Mouse (Mus musculus): Measurements from ENCODE around the gene Rcsd1. TPM values are rescaled to one million over a fixed set of nuclear protein-coding genes. Genes with fewer than 3 reads are reported as not detected.

Gene Rcsd1
- total RNA-seq, 2 experiments from 2014 or later: 13.5 to 15.2 TPM

DNA sequence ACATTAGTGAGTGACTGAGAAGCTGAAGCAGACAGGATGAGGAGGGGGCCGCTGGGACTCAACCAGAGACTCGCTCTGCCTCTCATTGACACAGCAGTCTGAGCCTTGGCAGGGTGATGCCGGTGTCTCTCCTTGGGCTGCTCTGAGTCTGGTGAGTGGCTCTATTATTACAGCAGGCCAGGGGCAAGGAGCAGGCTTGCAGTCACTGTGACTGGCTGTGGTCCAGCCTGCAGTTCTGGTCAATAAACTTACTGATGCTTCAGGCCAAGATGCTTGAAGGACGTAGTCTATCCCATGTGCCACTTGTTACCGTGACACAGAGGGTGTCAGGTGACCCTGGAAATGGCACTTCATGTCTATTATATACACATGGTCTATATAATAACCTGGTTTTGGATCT is 43.8 kb downstream of the Rcsd1 start:
- DNase-seq (ENCODE audit: low spot score in 2 of 2): no peak

- DNase-seq (ENCODE audit: low spot score in 2 of 2): no peak
Measured at GRCm38 (mm10) chr1:165663277-165663676, 46.3 kb downstream of the Rcsd1 start.

DNA sequence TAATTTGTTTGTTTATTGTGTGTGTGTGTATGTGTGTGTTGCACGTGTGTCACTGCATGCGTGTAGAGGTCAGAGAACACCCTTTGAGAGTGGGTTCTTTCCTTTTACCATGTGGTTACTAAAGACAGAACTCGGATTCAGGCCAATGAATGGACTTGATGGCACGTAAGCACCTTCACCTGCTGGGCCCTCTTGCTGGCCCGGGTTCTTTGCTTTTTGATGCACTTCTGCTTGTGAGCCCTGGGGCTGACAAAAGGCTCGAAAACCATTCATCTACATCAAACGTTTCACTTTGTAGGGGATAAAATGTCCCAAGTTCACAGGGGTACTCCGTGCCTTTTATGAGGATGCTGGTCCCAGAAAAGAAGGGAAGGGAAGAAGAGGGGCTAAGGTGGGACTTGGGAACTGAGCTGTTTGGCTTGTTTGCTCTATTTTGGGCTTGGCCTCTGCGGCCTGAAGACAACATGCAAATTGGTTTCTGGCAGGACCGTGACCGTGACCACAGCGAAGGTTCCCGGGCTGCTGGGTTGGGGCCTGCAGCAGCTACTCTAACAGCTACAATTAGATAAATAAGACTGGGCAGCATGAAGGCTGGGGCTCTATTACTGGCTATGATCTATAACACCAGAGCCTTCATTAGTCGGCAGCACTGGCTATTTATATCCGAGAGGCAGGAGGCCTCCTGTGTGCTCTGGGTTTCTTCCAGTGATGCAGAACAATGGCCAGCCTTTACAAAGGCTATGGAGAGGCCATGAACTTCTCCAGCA is 46.9 kb downstream of the Rcsd1 start:
- no peak for DNase-seq (ENCODE audit: low spot score in 2 of 2)

DNA sequence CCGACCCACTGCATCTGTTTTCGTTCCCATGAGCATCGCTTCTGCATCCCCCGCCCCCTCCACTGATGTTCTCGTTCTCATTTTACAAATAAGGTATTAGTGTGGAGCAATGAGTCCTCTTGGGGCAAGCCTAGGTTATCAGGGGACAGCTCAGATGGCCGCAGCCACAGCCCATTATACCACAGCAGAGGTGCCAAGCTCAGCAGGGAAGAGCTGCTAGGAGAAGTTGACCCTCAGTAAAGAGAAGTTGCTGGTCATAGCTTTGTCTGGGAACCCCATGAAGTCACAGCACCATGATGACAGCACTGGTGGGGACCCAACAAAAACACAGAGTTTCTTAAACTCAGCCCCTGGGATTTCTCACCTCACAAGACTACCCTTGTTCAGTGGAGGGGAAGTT is 47.8 kb downstream of the Rcsd1 start:
- no peak for DNase-seq (ENCODE audit: low spot score in 2 of 2)

- DNase-seq (ENCODE audit: low spot score in 2 of 2): no peak
Measured at GRCm38 (mm10) chr1:165661191-165661590, 48.4 kb downstream of the Rcsd1 start.

GRCm38 (mm10) chr1:165660774-165661173 is 48.8 kb downstream of the Rcsd1 start:
- DNase-seq (ENCODE audit: low spot score in 2 of 2): peak in 1 of 2 experiments; percentile 49

- DNase-seq (ENCODE audit: low spot score in 2 of 2): peak; percentile 69 to 73
Measured at GRCm38 (mm10) chr1:165658602-165659001, 51.0 kb downstream of the Rcsd1 start.

- no peak for DNase-seq (ENCODE audit: low spot score in 2 of 2)
Measured at GRCm38 (mm10) chr1:165655482-165655881, 54.1 kb downstream of the Rcsd1 start.

GRCm38 (mm10) chr1:165655022-165655421 is 54.5 kb downstream of the Rcsd1 start:
- peak in 1 of 2 experiments; percentile 46 for DNase-seq (ENCODE audit: low spot score in 2 of 2)

DNA sequence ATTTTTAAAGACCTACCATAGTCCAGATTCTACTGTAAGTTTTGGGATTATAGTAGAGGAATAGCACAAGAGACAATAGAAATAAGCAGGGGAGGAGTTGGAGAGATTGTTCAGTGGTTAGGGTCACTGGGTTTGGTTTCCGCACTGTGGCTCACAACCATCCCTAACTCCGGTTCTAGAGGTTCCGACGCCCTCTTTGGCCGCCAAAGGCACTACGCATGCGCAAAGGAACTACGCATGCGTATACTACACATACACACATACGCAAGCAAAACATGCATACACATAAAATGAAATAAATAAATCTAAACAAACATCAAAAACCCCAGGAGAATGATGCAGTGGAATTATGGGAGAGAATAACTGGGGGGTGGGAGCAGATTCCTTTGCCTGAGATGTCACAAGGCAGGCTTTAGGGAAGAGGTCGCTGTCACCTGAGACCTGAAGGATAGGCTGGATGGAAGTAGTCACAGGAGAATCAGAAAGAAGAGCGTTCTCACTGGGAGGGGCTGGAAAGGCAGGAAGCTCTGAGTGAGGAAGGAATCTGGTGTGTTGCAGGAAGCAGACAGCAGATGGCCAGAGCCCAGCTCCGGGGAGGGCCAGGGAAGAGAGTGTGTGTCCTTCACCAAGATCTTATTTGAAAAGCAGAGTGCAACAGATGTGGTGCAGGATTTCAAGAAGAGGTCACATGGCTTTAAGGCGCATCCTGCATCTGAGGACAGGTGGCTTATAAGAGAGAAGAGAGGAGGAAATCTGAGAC is 56.3 kb downstream of the Rcsd1 start:
- DNase-seq (ENCODE audit: low spot score in 2 of 2): no peak

DNA sequence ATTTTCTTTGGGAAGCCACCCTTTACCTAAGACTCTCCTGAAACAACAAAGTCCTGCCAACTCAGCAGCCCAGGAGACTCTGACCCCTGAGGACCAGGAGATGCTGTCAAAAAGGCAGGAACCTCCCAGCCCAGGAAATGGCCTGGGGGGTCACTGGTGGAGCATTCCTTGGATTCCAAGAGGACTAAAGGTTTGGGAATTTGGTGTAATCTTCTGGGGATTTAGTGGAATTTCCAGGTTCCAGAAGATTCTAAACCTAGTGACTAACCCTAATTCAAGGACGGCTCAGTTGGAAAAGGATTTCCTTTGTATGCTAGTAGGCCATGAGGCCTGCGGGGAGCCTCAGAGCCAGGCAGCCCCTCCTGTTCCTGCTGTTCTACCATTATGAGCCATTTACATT is 57.0 kb downstream of the Rcsd1 start:
- DNase-seq (ENCODE audit: low spot score in 2 of 2): no peak

DNA sequence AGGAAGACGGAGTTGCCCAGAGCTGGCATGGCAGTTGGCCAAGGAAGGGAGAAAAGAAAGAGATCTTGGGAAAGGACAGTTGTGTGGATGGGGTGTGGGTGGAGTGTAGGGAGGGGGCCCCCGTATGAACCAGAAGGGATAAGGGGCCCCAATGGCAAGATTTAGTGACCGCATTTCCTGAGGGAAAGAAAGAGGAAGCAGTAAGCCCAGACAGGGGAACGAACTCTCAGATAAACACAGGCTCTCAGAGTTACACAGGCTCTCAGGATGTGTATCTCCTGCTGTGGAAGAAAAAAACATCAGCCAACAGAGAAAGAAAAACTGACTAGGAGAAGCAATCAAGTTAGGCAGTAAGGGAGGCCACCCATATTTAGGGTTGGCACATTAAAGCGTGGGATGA is 58.4 kb downstream of the Rcsd1 start:
- no peak for DNase-seq (ENCODE audit: low spot score in 2 of 2)

DNA sequence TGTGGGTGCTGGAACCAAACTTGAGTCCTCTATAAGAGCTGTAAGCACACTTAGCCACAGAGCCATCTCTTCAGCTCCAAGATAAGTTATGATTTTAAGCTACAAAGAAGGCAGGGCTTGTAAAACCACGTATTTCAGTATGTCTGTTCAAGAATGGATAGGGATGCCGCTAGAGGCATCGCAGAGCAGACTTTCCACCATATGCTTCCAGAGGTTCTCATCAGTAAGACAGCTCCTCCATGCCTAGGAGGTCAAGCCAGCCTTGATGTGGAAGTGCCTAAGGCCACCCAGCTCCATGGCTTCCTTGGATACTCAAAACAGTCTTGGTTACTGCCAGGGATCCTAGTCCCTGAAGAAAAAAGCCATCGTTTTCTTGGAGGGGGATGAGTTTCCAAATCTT is 64.5 kb downstream of the Rcsd1 start:
- no peak for DNase-seq (ENCODE audit: low spot score in 2 of 2)

- no peak for DNase-seq (ENCODE audit: low spot score in 2 of 2)
Measured at GRCm38 (mm10) chr1:165643735-165644134, 65.8 kb downstream of the Rcsd1 start.

GRCm38 (mm10) chr1:165642780-165643311 is 66.7 kb downstream of the Rcsd1 start:
- peak in 1 of 2 experiments; percentile 37 for DNase-seq (ENCODE audit: low spot score in 2 of 2)

GRCm38 (mm10) chr1:165641786-165642771 is 67.5 kb downstream of the Rcsd1 start:
- peak; percentile 97 to 99 for DNase-seq (ENCODE audit: low spot score in 2 of 2)

DNA sequence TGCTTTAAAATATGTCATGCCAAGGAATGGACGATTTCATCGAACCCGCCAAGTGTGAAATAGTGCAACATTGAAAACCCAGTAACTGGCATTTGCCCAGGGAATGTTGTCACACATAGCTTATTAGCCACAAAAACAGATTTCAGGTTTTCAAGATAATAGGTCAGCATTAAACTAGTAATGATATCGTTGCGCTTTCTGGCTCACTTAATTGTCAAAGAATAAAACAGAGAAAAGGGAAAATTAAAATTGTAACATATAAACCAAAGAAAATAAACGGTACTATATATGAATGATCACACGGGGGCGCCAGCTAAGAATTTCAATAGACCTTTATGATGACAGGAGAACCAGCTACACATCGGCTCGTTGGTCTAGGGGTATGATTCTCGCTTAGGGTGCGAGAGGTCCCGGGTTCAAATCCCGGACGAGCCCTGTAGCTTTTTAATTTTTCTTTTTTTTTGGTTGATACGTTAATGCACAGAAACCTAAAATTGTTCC is 68.2 kb downstream of the Rcsd1 start:
- DNase-seq (ENCODE audit: low spot score in 2 of 2): peak; percentile 71 to 89

GRCm38 (mm10) chr1:165636289-165636688 is 73.3 kb downstream of the Rcsd1 start:
- DNase-seq (ENCODE audit: low spot score in 2 of 2): no peak

GRCm38 (mm10) chr1:165635055-165635897 is 74.3 kb downstream of the Rcsd1 start:
- DNase-seq (ENCODE audit: low spot score in 2 of 2): no peak
